Mouse (Mus musculus) limb, embryonic 15.5 days (tissue): ENCODE measurements around the gene 4933424G06Rik. TPM values are rescaled to one million over a fixed set of nuclear protein-coding genes. Genes with fewer than 3 reads are reported as not detected.
"Not testable (repeated sequence)": the region's sequence is repeated elsewhere in the genome, so short reads cannot be mapped to it uniquely, and the experiment has no call there.

Experiments
- ATAC-seq: fragments of 200-750 bp; cut with Nextera tagmentation; 2 replicates; pipeline ENCODE4 v1.8.0; 2017; ENCODE audit warnings: low read depth, moderate TSS enrichment; ENCODE audit not compliant: insufficient number of reproducible peaks, low FRiP score, low TSS enrichment
- H3K27ac ChIP-seq: fragments of 300-500 bp; sonication (generic); 2 replicates; pipeline ENCODE4 v1.5.1; 2015; ENCODE audit warnings: moderate library complexity, mild to moderate bottlenecking, inconsistent platforms
- H3K27me3 ChIP-seq: fragments of 300-500 bp; sonication (generic); 2 replicates; pipeline ENCODE4 v1.6.1; 2015; ENCODE audit warnings: inconsistent platforms
- H3K36me3 ChIP-seq: fragments of 300-500 bp; sonication (generic); 2 replicates; pipeline ENCODE4 v1.6.1; 2015; ENCODE audit warnings: inconsistent platforms
- H3K4me1 ChIP-seq: fragments of 300-500 bp; sonication (generic); 2 replicates; pipeline ENCODE4 v1.6.1; 2015; ENCODE audit warnings: inconsistent platforms
- H3K4me2 ChIP-seq: fragments of 300-500 bp; sonication (generic); 2 replicates; pipeline ENCODE4 v1.6.1; 2015; ENCODE audit warnings: mild to moderate bottlenecking, inconsistent platforms
- H3K4me3 ChIP-seq: fragments of 300-500 bp; sonication (generic); 2 replicates; pipeline ENCODE4 v1.5.1; 2015; ENCODE audit warnings: mild to moderate bottlenecking, inconsistent platforms
- H3K9ac ChIP-seq: fragments of 300-500 bp; sonication (generic); 2 replicates; pipeline ENCODE4 v1.6.1; 2015; ENCODE audit warnings: inconsistent platforms
- H3K9me3 ChIP-seq: fragments of 300-500 bp; sonication (generic); 2 replicates; pipeline ENCODE4 v1.6.1; 2016; ENCODE audit warnings: inconsistent platforms
- WGBS: fragments of 180-500 bp; shearing (Covaris S2); methylation state at CpG from one replicate; pipeline ENCODE4 v1.1.7; 2015; 5-methylcytosine and 5-hydroxymethylcytosine counted together
- polyA plus RNA-seq: library from polyadenylated mRNA; unstranded; fragments of >200 nt; fragmentation: Nextera tagmentation; extraction: Ambion mirVana; gene quantifications from 2 replicates; pipeline ENCODE4 v1.2.1, GENCODE M21; 2015

Gene 4933424G06Rik
- polyA plus RNA-seq = 0.28 TPM in 1 of 2 replicates, not detected in the other

GRCm38 (mm10) chr1:36709854-36710280, at the start of gene 4933424G06Rik:
Gene 4933424G06Rik (plus strand): TSS chr1:36710149.
- WGBS = under 1% methylated on average over 29 of the region's 29 CpGs
- peak; percentile 95 for ATAC-seq
- Histone ChIP-seq H3K9ac (peak within 1 kb of the TSS; percentile 92), H3K36me3 (peaks cover 26% of the 10 kb centered on the region), H3K4me3 (peak within 1 kb of the TSS; percentile 97), H3K9me3 (no peaks in the 10 kb centered on the region), H3K4me2 (peak within 1 kb of the TSS; percentile 64), H3K27ac (peak within 1 kb of the TSS; percentile 85), H3K27me3 (no peaks in the 10 kb centered on the region), H3K4me1 (peaks cover 23% of the 10 kb centered on the region)

- WGBS = 62% methylated on average over 4 of the region's 4 CpGs
- H3K27me3 ChIP-seq = no peaks in the 10 kb centered on the region
- no peaks in the 10 kb centered on the region for H3K36me3 ChIP-seq
- no peak overlapping the region for H3K9ac ChIP-seq
- ATAC-seq = no peak
- no peaks in the 10 kb centered on the region; the same call in 1 of the 2 replicates for H3K4me1 ChIP-seq
- H3K4me3 ChIP-seq = no peak overlapping the region
- H3K27ac ChIP-seq = no peak overlapping the region
- H3K9me3 ChIP-seq = no peaks in the 10 kb centered on the region
- no peak overlapping the region for H3K4me2 ChIP-seq
Measured at GRCm38 (mm10) chr1:36664457-36664856, 45.5 kb upstream of the 4933424G06Rik start.

- H3K9ac ChIP-seq = no peak overlapping the region
- H3K4me2 ChIP-seq = no peak overlapping the region
- H3K27me3 ChIP-seq = no peaks in the 10 kb centered on the region
- H3K4me1 ChIP-seq = no peaks in the 10 kb centered on the region; the same call in 1 of the 2 replicates
- WGBS = 68% methylated on average over 11 of the region's 11 CpGs
- H3K9me3 ChIP-seq = no peaks in the 10 kb centered on the region
- H3K36me3 ChIP-seq = no peaks in the 10 kb centered on the region
- ATAC-seq = no peak
- no peak overlapping the region for H3K4me3 ChIP-seq
- no peak overlapping the region for H3K27ac ChIP-seq
Measured at GRCm38 (mm10) chr1:36665165-36665723, 44.7 kb upstream of the 4933424G06Rik start.

- WGBS = 42% methylated on average over 4 of the region's 4 CpGs
Measured at GRCm38 (mm10) chr1:36665934-36666333, 44.0 kb upstream of the 4933424G06Rik start.

GRCm38 (mm10) chr1:36668007-36668406, 41.9 kb upstream of the 4933424G06Rik start:
- H3K36me3 ChIP-seq, H3K4me1 ChIP-seq, ATAC-seq, H3K4me3 ChIP-seq, H3K9me3 ChIP-seq, H3K9ac ChIP-seq, H3K27me3 ChIP-seq, H3K4me2 ChIP-seq, H3K27ac ChIP-seq: not testable (repeated sequence)
- WGBS = 61% methylated on average over 4 of the region's 4 CpGs

More at GRCm38 (mm10) chr1:36665934-36666333, 44.0 kb upstream of the 4933424G06Rik start:
- H3K27me3 ChIP-seq = no peaks in the 10 kb centered on the region
- no peaks in the 10 kb centered on the region; the same call in 1 of the 2 replicates for H3K4me1 ChIP-seq
- no peak overlapping the region for H3K27ac ChIP-seq
- no peaks in the 10 kb centered on the region for H3K36me3 ChIP-seq
- H3K9me3 ChIP-seq = no peaks in the 10 kb centered on the region
- no peak for ATAC-seq
- no peak overlapping the region for H3K4me2 ChIP-seq
- no peak overlapping the region for H3K9ac ChIP-seq
- no peak overlapping the region for H3K4me3 ChIP-seq

GRCm38 (mm10) chr1:36670256-36670655, 39.7 kb upstream of the 4933424G06Rik start:
- Histone ChIP-seq H3K27ac (no peak overlapping the region), H3K27me3 (no peaks in the 10 kb centered on the region), H3K9ac (no peak overlapping the region), H3K4me1 (peaks cover 4% of the 10 kb centered on the region; the same call in 1 of the 2 replicates), H3K36me3 (no peaks in the 10 kb centered on the region), H3K4me3 (no peak overlapping the region), H3K9me3 (no peaks in the 10 kb centered on the region), H3K4me2 (no peak overlapping the region)
- 62% methylated on average over 4 of the region's 4 CpGs for WGBS
- ATAC-seq = no peak

GRCm38 (mm10) chr1:36671260-36671659, 38.7 kb upstream of the 4933424G06Rik start:
- ATAC-seq = no peak

GRCm38 (mm10) chr1:36672648-36673350, 37.1 kb upstream of the 4933424G06Rik start:
- no peak overlapping the region for H3K4me3 ChIP-seq
- H3K9ac ChIP-seq = no peak overlapping the region
- no peaks in the 10 kb centered on the region for H3K36me3 ChIP-seq
- H3K27ac ChIP-seq = peak overlapping the region; percentile 2; the same call in 1 of the 2 replicates
- no peak for ATAC-seq
- no peak overlapping the region for H3K4me2 ChIP-seq
- WGBS = 55% methylated on average over 16 of the region's 16 CpGs
- 0 out of 2 replicates have a peak, but pooled peaks cover 4% of the 10 kb centered on the region for H3K4me1 ChIP-seq
- H3K27me3 ChIP-seq = no peaks in the 10 kb centered on the region
- H3K9me3 ChIP-seq = no peaks in the 10 kb centered on the region

More at GRCm38 (mm10) chr1:36671260-36671659, 38.7 kb upstream of the 4933424G06Rik start:
- no peak overlapping the region for H3K9ac ChIP-seq
- no peak overlapping the region for H3K4me3 ChIP-seq
- H3K4me2 ChIP-seq = no peak overlapping the region
- WGBS = 94% methylated on average over 10 of the region's 10 CpGs
- no peaks in the 10 kb centered on the region for H3K36me3 ChIP-seq
- no peaks in the 10 kb centered on the region for H3K27me3 ChIP-seq
- no peak overlapping the region for H3K27ac ChIP-seq
- H3K9me3 ChIP-seq = no peaks in the 10 kb centered on the region
- H3K4me1 ChIP-seq = 0 out of 2 replicates have a peak, but pooled peaks cover 4% of the 10 kb centered on the region

GRCm38 (mm10) chr1:36674936-36675335, 35.0 kb upstream of the 4933424G06Rik start:
- H3K4me3 ChIP-seq = no peak overlapping the region
- H3K4me1 ChIP-seq = 0 out of 2 replicates have a peak, but pooled peaks cover 4% of the 10 kb centered on the region
- H3K4me2 ChIP-seq = no peak overlapping the region
- no peaks in the 10 kb centered on the region for H3K9me3 ChIP-seq
- no peak overlapping the region for H3K27ac ChIP-seq
- 12% methylated on average over 3 of the region's 3 CpGs for WGBS
- no peaks in the 10 kb centered on the region for H3K36me3 ChIP-seq
- H3K9ac ChIP-seq = no peak overlapping the region
- H3K27me3 ChIP-seq = no peaks in the 10 kb centered on the region
- no peak for ATAC-seq

- Histone ChIP-seq H3K27me3 (no peaks in the 10 kb centered on the region), H3K9me3 (no peaks in the 10 kb centered on the region), H3K4me2 (no peak overlapping the region), H3K27ac (no peak overlapping the region), H3K4me3 (no peak overlapping the region), H3K9ac (no peak overlapping the region), H3K4me1 (0 out of 2 replicates have a peak, but pooled peaks cover 3% of the 10 kb centered on the region), H3K36me3 (no peaks in the 10 kb centered on the region)
- ATAC-seq = no peak
- 73% methylated on average over 7 of the region's 7 CpGs for WGBS
Measured at GRCm38 (mm10) chr1:36680893-36681292, 29.1 kb upstream of the 4933424G06Rik start.

- no peaks in the 10 kb centered on the region for H3K36me3 ChIP-seq
- H3K27me3 ChIP-seq = no peaks in the 10 kb centered on the region
- H3K4me3 ChIP-seq = no peak within 1 kb of the TSS
- no peak within 1 kb of the TSS for H3K27ac ChIP-seq
- H3K4me2 ChIP-seq = no peak within 1 kb of the TSS
- 0 out of 2 replicates have a peak, but pooled peaks cover 3% of the 10 kb centered on the region for H3K4me1 ChIP-seq
- 92% methylated on average over 39 of the region's 39 CpGs for WGBS
- H3K9ac ChIP-seq = no peak within 1 kb of the TSS
- ATAC-seq = no peak
- no peaks in the 10 kb centered on the region for H3K9me3 ChIP-seq
Measured at GRCm38 (mm10) chr1:36682620-36683355, 27.2 kb upstream of the 4933424G06Rik start, which contains the start of gene Fam178b. Gene Fam178b (minus strand): TSS chr1:36683183.
